Mouse (Mus musculus): ENCODE data around the gene Zfp446. TPM values are rescaled to one million over a fixed set of nuclear protein-coding genes. Genes with fewer than 3 reads are reported as not detected.
A peak's percentile ranks its signal among the peaks of the same experiment; 100 is the strongest.

The Zfp446 gene
- polyA plus RNA-seq, 1 experiment from 2014 or later = 5.4 TPM

GRCm38 (mm10) chr7:13009143-13010004, 31.7 kb downstream of the Zfp446 start:
- DNase-seq (ENCODE audit: low spot score) = peak; percentile 99
- Histone ChIP-seq H3K4me1 (replicated peaks; ENCODE audit: control insufficient read depth, insufficient read depth, low read length) (peaks cover 4% of the 10 kb centered on the region; the same call in 1 of the 2 replicates), H3K27ac (ENCODE audit: low read depth) (peak overlapping the region; percentile 93), H3K9me3 (ENCODE audit: control insufficient read depth, low read length) (no peaks in the 10 kb centered on the region), H3K4me3 (ENCODE audit: low read depth, low read length) (peak overlapping the region; percentile 55), H3K9ac (ENCODE audit: low read length) (peak overlapping the region; percentile 74), H3K27me3 (replicated peaks; ENCODE audit: control insufficient read depth, insufficient read depth, low read length) (no peaks in the 10 kb centered on the region), H3K36me3 (ENCODE audit: control insufficient read depth, insufficient read depth, low read length) (peaks cover 30% of the 10 kb centered on the region), H3K4me2 (ENCODE audit: low read length) (peak overlapping the region; percentile 75)
- under 1% methylated on average over 42 of the region's 42 CpGs for WGBS
- ATAC-seq (replicated peaks; ENCODE audit: low FRiP score, low TSS enrichment, low read depth) = peak; percentile 87

GRCm38 (mm10) chr7:13010005-13010908, 32.6 kb downstream of the Zfp446 start, which contains the start of gene Zbtb45:
Gene Zbtb45, minus strand, starts transcription at chr7:13010034.
- H3K9ac ChIP-seq (ENCODE audit: low read length) = peak within 1 kb of the TSS; percentile 74
- H3K27me3 ChIP-seq (replicated peaks; ENCODE audit: control insufficient read depth, insufficient read depth, low read length) = no peaks in the 10 kb centered on the region
- peak within 1 kb of the TSS; percentile 93 for H3K27ac ChIP-seq (ENCODE audit: low read depth)
- ATAC-seq (replicated peaks; ENCODE audit: low FRiP score, low TSS enrichment, low read depth) = no peak; the same call in 1 of the 2 replicates
- peak within 1 kb of the TSS; percentile 75 for H3K4me2 ChIP-seq (ENCODE audit: low read length)
- peak; percentile 68 for DNase-seq (ENCODE audit: low spot score)
- peaks cover 22% of the 10 kb centered on the region for H3K36me3 ChIP-seq (ENCODE audit: control insufficient read depth, insufficient read depth, low read length)
- peak within 1 kb of the TSS; percentile 55 for H3K4me3 ChIP-seq (ENCODE audit: low read depth, low read length)
- 12% methylated on average over 26 of the region's 26 CpGs for WGBS
- no peaks in the 10 kb centered on the region for H3K9me3 ChIP-seq (ENCODE audit: control insufficient read depth, low read length)
- peaks cover 4% of the 10 kb centered on the region; the same call in 1 of the 2 replicates for H3K4me1 ChIP-seq (replicated peaks; ENCODE audit: control insufficient read depth, insufficient read depth, low read length)

GRCm38 (mm10) chr7:13013671-13014070, 36.0 kb downstream of the Zfp446 start:
- no peak overlapping the region for H3K9ac ChIP-seq (ENCODE audit: low read length)
- H3K4me2 ChIP-seq (ENCODE audit: low read length) = no peak overlapping the region
- H3K27me3 ChIP-seq (replicated peaks; ENCODE audit: control insufficient read depth, insufficient read depth, low read length) = no peaks in the 10 kb centered on the region
- H3K36me3 ChIP-seq (ENCODE audit: control insufficient read depth, insufficient read depth, low read length) = no peaks in the 10 kb centered on the region
- no peak overlapping the region for H3K4me3 ChIP-seq (ENCODE audit: low read depth, low read length)
- 61% methylated on average over 4 of the region's 4 CpGs for WGBS
- ATAC-seq (replicated peaks; ENCODE audit: low FRiP score, low TSS enrichment, low read depth) = no peak
- no peaks in the 10 kb centered on the region for H3K9me3 ChIP-seq (ENCODE audit: control insufficient read depth, low read length)
- no peak overlapping the region for H3K27ac ChIP-seq (ENCODE audit: low read depth)
- no peak for DNase-seq (ENCODE audit: low spot score)
- peaks cover 4% of the 10 kb centered on the region; the same call in 1 of the 2 replicates for H3K4me1 ChIP-seq (replicated peaks; ENCODE audit: control insufficient read depth, insufficient read depth, low read length)

GRCm38 (mm10) chr7:13014275-13014839, 36.7 kb downstream of the Zfp446 start:
- H3K27me3 ChIP-seq (replicated peaks; ENCODE audit: control insufficient read depth, insufficient read depth, low read length) = no peaks in the 10 kb centered on the region

GRCm38 (mm10) chr7:13015217-13015616, 37.6 kb downstream of the Zfp446 start:
- no peak overlapping the region for H3K4me2 ChIP-seq (ENCODE audit: low read length)
- no peaks in the 10 kb centered on the region for H3K9me3 ChIP-seq (ENCODE audit: control insufficient read depth, low read length)
- no peak overlapping the region for H3K9ac ChIP-seq (ENCODE audit: low read length)
- ATAC-seq (replicated peaks; ENCODE audit: low FRiP score, low TSS enrichment, low read depth) (no peak), DNase-seq (ENCODE audit: low spot score) (no peak)
- 93% methylated on average over 1 of the region's 1 CpGs for WGBS
- H3K4me1 ChIP-seq (replicated peaks; ENCODE audit: control insufficient read depth, insufficient read depth, low read length) = peaks cover 4% of the 10 kb centered on the region; the same call in 1 of the 2 replicates
- no peaks in the 10 kb centered on the region for H3K27me3 ChIP-seq (replicated peaks; ENCODE audit: control insufficient read depth, insufficient read depth, low read length)
- no peaks in the 10 kb centered on the region for H3K36me3 ChIP-seq (ENCODE audit: control insufficient read depth, insufficient read depth, low read length)
- H3K27ac ChIP-seq (ENCODE audit: low read depth) = no peak overlapping the region
- H3K4me3 ChIP-seq (ENCODE audit: low read depth, low read length) = no peak overlapping the region

More at GRCm38 (mm10) chr7:13014275-13014839, 36.7 kb downstream of the Zfp446 start:
- 39% methylated on average over 6 of the region's 6 CpGs for WGBS
- Histone ChIP-seq H3K4me1 (replicated peaks; ENCODE audit: control insufficient read depth, insufficient read depth, low read length) (peaks cover 4% of the 10 kb centered on the region; the same call in 1 of the 2 replicates), H3K36me3 (ENCODE audit: control insufficient read depth, insufficient read depth, low read length) (no peaks in the 10 kb centered on the region), H3K27ac (ENCODE audit: low read depth) (no peak overlapping the region), H3K9me3 (ENCODE audit: control insufficient read depth, low read length) (no peaks in the 10 kb centered on the region), H3K4me3 (ENCODE audit: low read depth, low read length) (no peak overlapping the region), H3K4me2 (ENCODE audit: low read length) (no peak overlapping the region), H3K9ac (ENCODE audit: low read length) (no peak overlapping the region)
- ATAC-seq (replicated peaks; ENCODE audit: low FRiP score, low TSS enrichment, low read depth) = no peak
- DNase-seq (ENCODE audit: low spot score) = no peak

- Histone ChIP-seq H3K9ac (ENCODE audit: low read length) (peak overlapping the region; percentile 94), H3K4me2 (ENCODE audit: low read length) (peak overlapping the region; percentile 70), H3K27me3 (replicated peaks; ENCODE audit: control insufficient read depth, insufficient read depth, low read length) (no peaks in the 10 kb centered on the region), H3K36me3 (ENCODE audit: control insufficient read depth, insufficient read depth, low read length) (peaks cover 25% of the 10 kb centered on the region), H3K9me3 (ENCODE audit: control insufficient read depth, low read length) (no peaks in the 10 kb centered on the region), H3K4me1 (replicated peaks; ENCODE audit: control insufficient read depth, insufficient read depth, low read length) (peaks cover 14% of the 10 kb centered on the region), H3K4me3 (ENCODE audit: low read depth, low read length) (peak overlapping the region; percentile 72), H3K27ac (ENCODE audit: low read depth) (peak overlapping the region; percentile 99)
- DNase-seq (ENCODE audit: low spot score) (peak; percentile 88), ATAC-seq (replicated peaks; ENCODE audit: low FRiP score, low TSS enrichment, low read depth) (peak; percentile 73)
- WGBS = 4% methylated on average over 31 of the region's 31 CpGs
These were observed 45.3 kb downstream of the Zfp446 start for GRCm38 (mm10) chr7:13022773-13023535.

- H3K9ac ChIP-seq (ENCODE audit: low read length) = peak overlapping the region; percentile 94
- H3K4me1 ChIP-seq (replicated peaks; ENCODE audit: control insufficient read depth, insufficient read depth, low read length) = peaks cover 14% of the 10 kb centered on the region
- H3K4me2 ChIP-seq (ENCODE audit: low read length) = peak overlapping the region; percentile 70
- peak; percentile 82 for ATAC-seq (replicated peaks; ENCODE audit: low FRiP score, low TSS enrichment, low read depth)
- peak overlapping the region; percentile 72 for H3K4me3 ChIP-seq (ENCODE audit: low read depth, low read length)
- H3K9me3 ChIP-seq (ENCODE audit: control insufficient read depth, low read length) = no peaks in the 10 kb centered on the region
- under 1% methylated on average over 90 of the region's 95 CpGs for WGBS
- peak; percentile 98 for DNase-seq (ENCODE audit: low spot score)
- H3K36me3 ChIP-seq (ENCODE audit: control insufficient read depth, insufficient read depth, low read length) = peaks cover 37% of the 10 kb centered on the region
- peak overlapping the region; percentile 99 for H3K27ac ChIP-seq (ENCODE audit: low read depth)
- H3K27me3 ChIP-seq (replicated peaks; ENCODE audit: control insufficient read depth, insufficient read depth, low read length) = no peaks in the 10 kb centered on the region
These were observed 46.5 kb downstream of the Zfp446 start for GRCm38 (mm10) chr7:13023928-13024731.
